Mouse (Mus musculus) stomach, embryonic 15.5 days (tissue): ENCODE data around the gene Arid1a. TPM values are rescaled to one million over a fixed set of nuclear protein-coding genes. Genes with fewer than 3 reads are reported as not detected.
A peak's percentile ranks its signal among the peaks of the same experiment; 100 is the strongest.
"Not testable (repeated sequence)": the region's sequence is repeated elsewhere in the genome, so short reads cannot be mapped to it uniquely, and the experiment has no call there.

Source experiments
- ATAC-seq: fragments of 200-750 bp; cut with Nextera tagmentation; 2 replicates; pipeline ENCODE4 v1.8.0; 2017; ENCODE audit warnings: low read depth, moderate number of reproducible peaks, moderate TSS enrichment; ENCODE audit not compliant: insufficient read depth, low FRiP score
- H3K27ac ChIP-seq: fragments of 300-500 bp; sonication (generic); 2 replicates; pipeline ENCODE4 v1.5.1; 2015; ENCODE audit warnings: mild to moderate bottlenecking, inconsistent platforms
- H3K27me3 ChIP-seq: fragments of 300-500 bp; sonication (generic); replicated peaks from 2 replicates; pipeline ENCODE4 v1.6.1; 2015; ENCODE audit warnings: inconsistent platforms
- H3K36me3 ChIP-seq: fragments of 300-500 bp; sonication (generic); 2 replicates; pipeline ENCODE4 v1.6.1; 2015; ENCODE audit warnings: inconsistent platforms
- H3K4me1 ChIP-seq: fragments of 300-500 bp; sonication (generic); 2 replicates; pipeline ENCODE4 v1.6.1; 2015; ENCODE audit warnings: inconsistent platforms
- H3K4me2 ChIP-seq: fragments of 300-500 bp; sonication (generic); 2 replicates; pipeline ENCODE4 v1.6.1; 2015; ENCODE audit warnings: mild to moderate bottlenecking, inconsistent platforms
- H3K4me3 ChIP-seq: fragments of 300-500 bp; sonication (generic); replicated peaks from 2 replicates; pipeline ENCODE4 v1.5.1; 2015; ENCODE audit warnings: inconsistent platforms
- H3K9ac ChIP-seq: fragments of 300-500 bp; sonication (generic); 2 replicates; pipeline ENCODE4 v1.6.1; 2015; ENCODE audit warnings: inconsistent platforms
- H3K9me3 ChIP-seq: fragments of 300-500 bp; sonication (generic); 2 replicates; pipeline ENCODE4 v1.6.1; 2016; ENCODE audit warnings: inconsistent platforms
- WGBS: fragments of 180-500 bp; shearing (Covaris S2); methylation state at CpG from one replicate; pipeline ENCODE4 v1.1.7; 2015; 5-methylcytosine and 5-hydroxymethylcytosine counted together
- polyA plus RNA-seq: library from polyadenylated mRNA; unstranded; fragments of >200 nt; fragmentation: Nextera tagmentation; extraction: Ambion mirVana; gene quantifications from 2 replicates; pipeline ENCODE4 v1.2.1, GENCODE M21; 2015

Gene Arid1a
- polyA plus RNA-seq, 1 experiment from 2014 or later: 27.0 TPM

DNA sequence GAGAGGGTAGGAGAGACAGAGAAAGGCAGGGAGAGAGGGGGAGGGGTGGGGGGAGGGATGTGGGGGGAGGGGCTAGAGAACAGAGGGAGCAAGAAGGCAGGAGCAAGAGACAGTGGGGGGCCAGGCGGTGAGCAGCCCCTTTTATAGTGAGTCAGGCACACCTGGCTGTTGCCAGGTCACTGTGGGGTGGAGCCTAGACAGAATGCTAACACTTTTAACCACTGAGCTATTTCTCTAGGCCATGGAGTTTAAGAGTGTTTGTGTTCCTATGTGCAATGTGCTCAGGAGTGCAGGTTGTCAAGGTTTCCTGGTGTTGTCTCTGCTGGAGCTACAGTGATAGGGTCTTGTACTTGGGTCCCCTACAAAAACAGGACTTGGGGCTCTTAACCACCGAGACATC, 97.8 kb downstream of the Arid1a start:
- H3K4me1 ChIP-seq: peaks cover 38% of the 10 kb centered on the region
- H3K27me3 ChIP-seq: no peaks in the 10 kb centered on the region
- no peak overlapping the region for H3K4me3 ChIP-seq
- 0 out of 2 replicates have a peak overlapping the region, but pooled peaks have one; percentile 49 for H3K4me2 ChIP-seq
- H3K27ac ChIP-seq: peak overlapping the region; percentile 97
- no peaks in the 10 kb centered on the region for H3K9me3 ChIP-seq
- 0 out of 2 replicates have a peak, but pooled peaks cover 5% of the 10 kb centered on the region for H3K36me3 ChIP-seq
- ATAC-seq: no peak
- no peak overlapping the region for H3K9ac ChIP-seq
- 41% methylated on average over 2 of the region's 2 CpGs for WGBS

DNA sequence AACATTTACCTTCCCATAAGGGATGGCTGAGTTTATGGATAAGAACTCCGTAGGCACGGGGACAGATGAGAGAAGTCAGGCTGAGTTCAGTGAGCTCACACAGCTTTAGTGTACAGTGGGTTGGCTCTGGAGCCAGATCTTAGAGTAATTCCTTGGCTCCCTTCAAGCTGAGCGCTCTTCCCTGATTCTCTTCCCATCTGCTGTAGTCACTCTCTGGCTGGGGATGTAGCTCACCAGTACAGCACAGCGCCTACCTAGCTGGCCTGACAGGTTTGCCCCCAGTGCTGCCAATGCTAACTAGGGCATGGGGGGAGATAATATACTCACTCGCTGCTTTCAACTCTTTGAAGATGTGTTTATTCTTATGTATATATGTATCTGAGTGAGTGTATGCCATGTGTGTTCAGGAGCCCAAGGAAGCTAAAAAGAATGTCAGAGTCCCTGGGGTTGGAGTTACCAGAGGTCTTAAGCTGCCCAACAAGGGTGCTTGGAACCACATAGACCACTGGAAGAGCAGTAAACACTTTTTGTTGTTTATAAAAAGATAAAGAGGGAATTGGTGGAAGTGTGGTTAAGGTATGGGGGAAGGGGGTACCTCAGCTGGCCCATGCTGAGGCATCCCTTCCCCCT, 98.6 kb downstream of the Arid1a start:
- no peak for ATAC-seq
- 53% methylated on average over 5 of the region's 5 CpGs for WGBS
- Histone ChIP-seq H3K4me1 (peaks cover 38% of the 10 kb centered on the region), H3K27me3 (no peaks in the 10 kb centered on the region), H3K36me3 (0 out of 2 replicates have a peak, but pooled peaks cover 5% of the 10 kb centered on the region), H3K4me3 (no peak overlapping the region), H3K9ac (no peak overlapping the region), H3K9me3 (no peaks in the 10 kb centered on the region), H3K4me2 (no peak overlapping the region), H3K27ac (no peak overlapping the region)

- H3K27ac ChIP-seq: no peak overlapping the region
- H3K4me1 ChIP-seq: peaks cover 37% of the 10 kb centered on the region
- H3K27me3 ChIP-seq: no peaks in the 10 kb centered on the region
- H3K9ac ChIP-seq: no peak overlapping the region
- H3K36me3 ChIP-seq: 0 out of 2 replicates have a peak, but pooled peaks cover 2% of the 10 kb centered on the region
- H3K4me3 ChIP-seq: no peak overlapping the region
- 19% methylated on average over 4 of the region's 4 CpGs for whole genome bisulfite sequencing
- no peaks in the 10 kb centered on the region for H3K9me3 ChIP-seq
- no peak for ATAC-seq
- H3K4me2 ChIP-seq: no peak overlapping the region
These were observed 99.6 kb downstream of the Arid1a start for GRCm38 (mm10) chr4:133656997-133657396.

- no peaks in the 10 kb centered on the region for H3K9me3 ChIP-seq
- no peak overlapping the region for H3K9ac ChIP-seq
- no peaks in the 10 kb centered on the region for H3K36me3 ChIP-seq
- ATAC-seq: no peak
- WGBS: 59% methylated on average over 4 of the region's 4 CpGs
- H3K4me3 ChIP-seq: no peak overlapping the region
- H3K27ac ChIP-seq: no peak overlapping the region
- H3K4me2 ChIP-seq: no peak overlapping the region
- no peaks in the 10 kb centered on the region for H3K27me3 ChIP-seq
- peaks cover 34% of the 10 kb centered on the region for H3K4me1 ChIP-seq
These were observed 100.3 kb downstream of the Arid1a start for GRCm38 (mm10) chr4:133656294-133656693.

- WGBS: 92% methylated on average over 5 of the region's 5 CpGs
These were observed 102.5 kb downstream of the Arid1a start for GRCm38 (mm10) chr4:133654070-133654469.

GRCm38 (mm10) chr4:133652746-133653145, 103.8 kb downstream of the Arid1a start:
- no peak overlapping the region for H3K4me3 ChIP-seq
- no peak overlapping the region for H3K9ac ChIP-seq
- no peak overlapping the region for H3K4me2 ChIP-seq
- no peaks in the 10 kb centered on the region for H3K36me3 ChIP-seq
- H3K4me1 ChIP-seq: peaks cover 7% of the 10 kb centered on the region; the same call in 1 of the 2 replicates
- no peaks in the 10 kb centered on the region for H3K27me3 ChIP-seq
- WGBS: 78% methylated on average over 10 of the region's 10 CpGs
- no peaks in the 10 kb centered on the region for H3K9me3 ChIP-seq
- H3K27ac ChIP-seq: no peak overlapping the region
- no peak for ATAC-seq

More at GRCm38 (mm10) chr4:133654070-133654469, 102.5 kb downstream of the Arid1a start:
- H3K4me3 ChIP-seq, H3K36me3 ChIP-seq, H3K27ac ChIP-seq, H3K27me3 ChIP-seq, H3K9ac ChIP-seq, H3K4me2 ChIP-seq, H3K9me3 ChIP-seq, ATAC-seq: not testable (repeated sequence)
- peaks cover 18% of the 10 kb centered on the region for H3K4me1 ChIP-seq

GRCm38 (mm10) chr4:133651986-133652385, 104.6 kb downstream of the Arid1a start:
- 0 out of 2 replicates have a peak overlapping the region, but pooled peaks have one; percentile 11 for H3K27ac ChIP-seq
- ATAC-seq: no peak
- no peaks in the 10 kb centered on the region for H3K9me3 ChIP-seq
- peaks cover 4% of the 10 kb centered on the region; the same call in 1 of the 2 replicates for H3K4me1 ChIP-seq
- no peaks in the 10 kb centered on the region for H3K27me3 ChIP-seq
- no peaks in the 10 kb centered on the region for H3K36me3 ChIP-seq
- no peak overlapping the region for H3K4me2 ChIP-seq
- 43% methylated on average over 4 of the region's 4 CpGs for WGBS
- H3K9ac ChIP-seq: no peak overlapping the region
- H3K4me3 ChIP-seq: no peak overlapping the region

DNA sequence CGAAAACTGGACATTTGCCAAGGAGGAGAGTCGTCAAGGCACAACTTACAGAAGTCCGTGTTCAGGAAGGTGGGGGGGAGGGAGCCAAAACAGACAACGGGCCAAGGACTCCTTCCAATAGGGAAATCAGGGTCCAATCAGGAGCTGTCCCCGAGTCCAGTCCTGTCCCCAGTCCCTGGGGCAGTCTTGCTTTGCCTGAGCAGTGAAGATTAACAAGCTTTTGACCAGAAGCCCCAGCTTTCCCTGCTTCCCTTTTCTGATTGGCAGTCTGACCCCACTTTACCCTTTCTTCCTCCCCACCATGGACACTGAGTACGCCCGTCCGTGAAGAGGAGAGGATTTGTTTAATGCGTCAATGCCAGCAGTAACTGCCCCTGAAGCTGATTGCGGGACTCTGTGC, 105.1 kb downstream of the Arid1a start:
- WGBS: 35% methylated on average over 10 of the region's 10 CpGs
- Histone ChIP-seq H3K4me1 (peaks cover 4% of the 10 kb centered on the region; the same call in 1 of the 2 replicates), H3K27me3 (no peaks in the 10 kb centered on the region), H3K4me3 (no peak overlapping the region), H3K4me2 (no peak overlapping the region), H3K9ac (no peak overlapping the region), H3K27ac (no peak overlapping the region), H3K9me3 (no peaks in the 10 kb centered on the region), H3K36me3 (no peaks in the 10 kb centered on the region)
- ATAC-seq: no peak

- H3K4me3 ChIP-seq: peak within 1 kb of the TSS; percentile 21
- H3K36me3 ChIP-seq: no peaks in the 10 kb centered on the region
- ATAC-seq: no peak
- WGBS: 34% methylated on average over 7 of the region's 7 CpGs
- peaks cover 4% of the 10 kb centered on the region; the same call in 1 of the 2 replicates for H3K4me1 ChIP-seq
- H3K9ac ChIP-seq: no peak within 1 kb of the TSS
- peak within 1 kb of the TSS; percentile 37 for H3K4me2 ChIP-seq
- H3K27ac ChIP-seq: peak within 1 kb of the TSS; percentile 31; the same call in 1 of the 2 replicates
- H3K9me3 ChIP-seq: no peaks in the 10 kb centered on the region
- no peaks in the 10 kb centered on the region for H3K27me3 ChIP-seq
These were observed 106.4 kb downstream of the Arid1a start, which contains the start of gene Zdhhc18 for GRCm38 (mm10) chr4:133649989-133650699. Gene Zdhhc18, minus strand, starts transcription at chr4:133650154.

- not testable (repeated sequence) for H3K4me1 ChIP-seq, H3K27me3 ChIP-seq, H3K9ac ChIP-seq, H3K36me3 ChIP-seq, H3K9me3 ChIP-seq, ATAC-seq
- H3K4me2 ChIP-seq: peak overlapping the region; percentile 37; the same call in 1 of the 2 replicates
- 81% methylated on average over 5 of the region's 5 CpGs for WGBS
- H3K27ac ChIP-seq: 0 out of 2 replicates have a peak overlapping the region, but pooled peaks have one; percentile 31
- peak overlapping the region; percentile 21 for H3K4me3 ChIP-seq
These were observed 107.1 kb downstream of the Arid1a start for GRCm38 (mm10) chr4:133649464-133649863.

DNA sequence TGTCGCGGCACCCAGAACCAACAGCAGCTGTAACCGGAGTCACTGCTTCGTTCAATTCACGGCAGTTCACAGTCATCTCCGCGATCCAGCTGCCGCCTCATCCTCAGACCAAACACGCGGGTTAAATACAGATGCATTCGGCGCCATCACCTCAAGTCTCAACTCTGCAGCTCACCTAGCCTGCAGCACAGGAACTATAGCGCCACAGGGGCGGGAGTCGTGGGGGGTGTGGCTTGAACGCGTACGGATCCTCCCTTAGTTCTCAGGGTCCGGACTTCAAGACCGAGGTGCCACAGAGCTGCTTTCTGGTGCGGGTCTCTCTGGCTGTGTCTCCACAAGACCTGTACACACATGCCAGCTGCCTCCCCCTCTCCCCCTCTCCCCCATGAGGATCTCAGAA, 110.9 kb downstream of the Arid1a start:
- WGBS: 41% methylated on average over 21 of the region's 21 CpGs
- H3K4me3 ChIP-seq: no peak overlapping the region
- H3K4me2 ChIP-seq: 0 out of 2 replicates have a peak overlapping the region, but pooled peaks have one; percentile 6
- H3K27ac ChIP-seq: no peak overlapping the region
- no peaks in the 10 kb centered on the region for H3K36me3 ChIP-seq
- no peak overlapping the region for H3K9ac ChIP-seq
- no peak for ATAC-seq
- no peaks in the 10 kb centered on the region for H3K4me1 ChIP-seq
- no peaks in the 10 kb centered on the region for H3K27me3 ChIP-seq
- H3K9me3 ChIP-seq: no peaks in the 10 kb centered on the region

DNA sequence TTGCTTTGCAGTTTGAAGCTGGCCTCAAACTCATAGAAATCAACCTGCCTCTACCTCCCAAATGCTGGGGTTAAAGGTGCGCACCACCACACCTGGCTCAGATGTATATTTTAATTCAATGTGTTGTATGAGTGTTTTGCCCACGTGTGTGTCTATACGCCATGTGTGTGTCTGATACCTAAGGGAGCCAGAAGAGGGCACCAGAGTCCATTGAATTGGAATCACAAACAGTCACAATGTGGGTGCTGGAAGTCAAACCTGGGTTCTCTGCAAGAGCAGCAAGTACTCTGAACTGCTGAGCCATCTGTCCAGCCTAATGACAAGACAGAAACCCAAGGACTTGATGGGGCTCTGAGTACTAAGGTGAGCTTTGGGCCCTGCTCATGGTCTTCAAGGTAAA, 111.4 kb downstream of the Arid1a start:
- no peaks in the 10 kb centered on the region for H3K9me3 ChIP-seq
- 84% methylated on average over 3 of the region's 3 CpGs for WGBS
- no peak for ATAC-seq

More for the DNA sequence above, 111.4 kb downstream of the Arid1a start:
- Histone ChIP-seq H3K4me1 (no peaks in the 10 kb centered on the region), H3K27me3 (no peaks in the 10 kb centered on the region), H3K36me3 (no peaks in the 10 kb centered on the region), H3K9ac (no peak overlapping the region), H3K4me2 (no peak overlapping the region), H3K27ac (no peak overlapping the region), H3K4me3 (no peak overlapping the region)
